Comparison of ENCODE assay signal across 16 mouse cellular contexts in the genomic region with DNA sequence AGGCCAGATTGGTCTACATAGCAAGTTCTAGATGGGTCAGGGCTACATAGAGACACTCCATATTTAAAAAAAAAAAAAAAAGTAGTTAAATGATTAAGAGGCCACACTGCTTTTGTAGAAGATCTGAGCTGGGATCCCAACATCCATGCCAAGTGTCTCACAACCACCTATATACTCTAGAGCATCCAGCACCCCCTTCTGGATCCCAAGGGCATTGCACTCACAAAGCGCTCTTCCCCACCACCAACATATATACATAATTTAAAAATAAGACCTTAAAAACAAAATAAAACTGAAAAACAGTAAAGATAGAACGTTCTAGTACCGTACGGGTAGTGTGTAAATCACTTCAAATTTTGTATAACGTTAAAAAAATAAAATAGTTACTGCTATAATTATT. TPM values are rescaled to one million over a fixed set of nuclear protein-coding genes. Genes with fewer than 3 reads are reported as not detected.
A peak's percentile ranks its signal among the peaks of the same experiment; 100 is the strongest.
DNase-seq lines count a peak whose midpoint lies in the region; ATAC-seq and TF ChIP-seq lines count a peak whose summit lies in the region.
"Had no signal": no experiment of that assay in that cellular context is flagged by ENCODE, and none has a peak within 500 bp of the region (broad histone marks: within the 10 kb centered on the region; RNA-seq: fewer than 3 reads in every experiment).

No protein-coding gene starts in this region.

- no peak overlapping the region for H3K4me2 ChIP-seq in kidney, postnatal 0 days (ENCODE audit: low read length)
- H3K4me2 ChIP-seq: embryonic facial prominence, embryonic 13.5 days; forebrain, embryonic 13.5 days had no signal

- H3K4me3 ChIP-seq in kidney, postnatal 0 days (replicated peaks; ENCODE audit: low read depth, low read length): no peak overlapping the region
- no peak overlapping the region for H3K4me3 ChIP-seq in thymus, adult 2 months (ENCODE audit: control insufficient read depth, insufficient read depth, low read length)
- H3K4me3 ChIP-seq: embryonic facial prominence, embryonic 13.5 days; forebrain, embryonic 13.5 days; gastrocnemius, adult 2 months had no signal

- TF ChIP-seq POLR2A in thymus, adult 2 months (IDR thresholded peaks at IDR 0.05; ENCODE audit: control insufficient read depth, extremely low read depth, insufficient read depth, low read length, poor library complexity): no peak

- no peak for DNase-seq in kidney, postnatal 0 days (ENCODE audit: low spot score)
- DNase-seq in kidney, adult 11 months: no peak
- DNase-seq in thymus, adult 2 months: peak; percentile 6
- DNase-seq in thymus, postnatal 10 days (ENCODE audit: low spot score in 2 of 2): no peak
- peak; percentile 48 for DNase-seq in R1 (ENCODE audit: low read depth, low spot score)
- DNase-seq in adrenal gland, adult 18-20 months (ENCODE audit: low spot score in 2 of 2): no peak
- no peak for DNase-seq in kidney, postnatal 4 days
- DNase-seq: adrenal gland, postnatal 36 days; gastrocnemius, adult 2 months; heart, postnatal 4 days; retina, postnatal 1 day; spleen, adult 18-20 months had no signal

- 92% methylated on average over 5 of the region's 5 CpGs for WGBS in kidney, postnatal 0 days
- WGBS in thymus, adult 2 months: 95% methylated on average over 5 of the region's 5 CpGs

- H3K27ac ChIP-seq in kidney, postnatal 0 days: no peak overlapping the region
- H3K27ac ChIP-seq in thymus, adult 2 months (ENCODE audit: control insufficient read depth, insufficient read depth, low read length): no peak overlapping the region
- H3K27ac ChIP-seq: embryonic facial prominence, embryonic 13.5 days; forebrain, embryonic 13.5 days; gastrocnemius, adult 2 months; macrophage had no signal

- H3K9me3 ChIP-seq in kidney, postnatal 0 days (replicated peaks; ENCODE audit: low read length): no peaks in the 10 kb centered on the region
- H3K9me3 ChIP-seq: embryonic facial prominence, embryonic 13.5 days; forebrain, embryonic 13.5 days had no signal

- H3K27me3 ChIP-seq in kidney, postnatal 0 days (ENCODE audit: insufficient read depth, low read length): no peaks in the 10 kb centered on the region
- H3K27me3 ChIP-seq in thymus, adult 2 months (ENCODE audit: control insufficient read depth, insufficient read depth, low read length): no peaks in the 10 kb centered on the region
- H3K27me3 ChIP-seq: embryonic facial prominence, embryonic 13.5 days; forebrain, embryonic 13.5 days had no signal

- ATAC-seq in kidney, postnatal 0 days (replicated peaks; ENCODE audit: low FRiP score, low read depth): no peak
- 0 out of 2 replicates have a peak, but pooled peaks have one; percentile 52 for ATAC-seq in megakaryocyte-erythroid progenitor cell, adult 5-6 weeks (replicated peaks; ENCODE audit: low FRiP score, low TSS enrichment, poor library complexity, severe bottlenecking)
- ATAC-seq: forebrain, embryonic 13.5 days had no signal

- peak; percentile 28 for TF ChIP-seq CTCF in kidney, postnatal 0 days (IDR thresholded peaks at IDR 0.05; ENCODE audit: low read depth)
- TF ChIP-seq CTCF in thymus, adult 2 months (IDR thresholded peaks at IDR 0.05; ENCODE audit: borderline replicate concordance, control insufficient read depth, extremely low read depth, insufficient read depth, low read length, poor library complexity): no peak

- no peaks in the 10 kb centered on the region for H3K4me1 ChIP-seq in kidney, postnatal 0 days (replicated peaks; ENCODE audit: insufficient read depth, low read length)
- no peaks in the 10 kb centered on the region for H3K4me1 ChIP-seq in thymus, adult 2 months (replicated peaks; ENCODE audit: control insufficient read depth, insufficient read depth, low read length)
- H3K4me1 ChIP-seq: embryonic facial prominence, embryonic 13.5 days; forebrain, embryonic 13.5 days had no signal

- H3K36me3 ChIP-seq in kidney, postnatal 0 days (ENCODE audit: insufficient read depth, low read length): no peaks in the 10 kb centered on the region
- H3K36me3 ChIP-seq in thymus, adult 2 months (ENCODE audit: control insufficient read depth, insufficient read depth, low read length): no peaks in the 10 kb centered on the region
- H3K36me3 ChIP-seq: embryonic facial prominence, embryonic 13.5 days had no signal

- no peak overlapping the region for H3K9ac ChIP-seq in kidney, postnatal 0 days (ENCODE audit: low read depth, low read length)
- H3K9ac ChIP-seq: embryonic facial prominence, embryonic 13.5 days; forebrain, embryonic 13.5 days had no signal

RNA-seq across cellular contexts. Expression of a gene that starts 15.6 kb away (rescaled TPM):
- polyA plus RNA-seq in kidney, postnatal 0 days (2015; fragmentation: Nextera tagmentation; extraction: Ambion mirVana): 32.9 and 38.8 TPM in 2 replicates
- polyA plus RNA-seq in thymus, adult 2 months (2012; rRNA removed): 36.5 and 39.4 TPM in 2 replicates
- total RNA-seq in megakaryocyte-erythroid progenitor cell, adult 5-6 weeks (2014; fragmentation: Nextera tagmentation): 47.4 and 67.6 TPM in 2 replicates
- total RNA-seq in megakaryocyte-erythroid progenitor cell, adult 5-6 weeks (2017): 85.3 and 88.9 TPM in 2 replicates
- 10 to 100 TPM; 42.7 to 47.1 TPM for total RNA-seq in adrenal gland, adult 18-20 months (2021)

RNA-seq across cellular contexts. Expression of a gene that starts 57.5 kb away (rescaled TPM):
- 27.2 and 29.4 TPM in 2 replicates for polyA plus RNA-seq in kidney, postnatal 0 days (2015; fragmentation: Nextera tagmentation; extraction: Ambion mirVana)
- 4.9 and 5.0 TPM in 2 replicates for polyA plus RNA-seq in thymus, adult 2 months (2012; rRNA removed)
- 9.5 and 12.4 TPM in 2 replicates for total RNA-seq in megakaryocyte-erythroid progenitor cell, adult 5-6 weeks (2014; fragmentation: Nextera tagmentation)
- total RNA-seq in megakaryocyte-erythroid progenitor cell, adult 5-6 weeks (2017): 12.6 and 24.4 TPM in 2 replicates
- 10 to 100 TPM; 49.0 to 83.0 TPM for total RNA-seq in adrenal gland, adult 18-20 months (2021)

Comparison
In these comparisons a context has a peak if more than half of its experiments do, and no peak if none do; other contexts are left out.
1. DNase-seq: peak in thymus, adult 2 months (single experiment) and R1 (single experiment); none in kidney, postnatal 0 days (single experiment), kidney, adult 11 months (single experiment), thymus, postnatal 10 days (0 of 2), adrenal gland, adult 18-20 months (0 of 2) and kidney, postnatal 4 days (0 of 2).